Mouse (Mus musculus) erythroblast, embryonic 14.5 days (primary cell): Measurements from ENCODE around the gene C2cd5.

Experiments used
- GATA1 ChIP-seq: IDR thresholded peaks from 2 replicates; pipeline ENCODE4 v1.6.1; 2012; ENCODE audit warnings: low read length, inconsistent platforms, mixed read lengths
- TAL1 ChIP-seq: IDR thresholded peaks from 3 replicates; pipeline ENCODE4 v1.6.1; 2012; ENCODE audit warnings: low read length, inconsistent platforms, mixed read lengths

GRCm38 (mm10) chr6:143073476-143073875, 26.5 kb downstream of the C2cd5 start:
- TF ChIP-seq GATA1 (no peak), TAL1 (no peak)
